Comparison of ENCODE assay signal across 15 mouse cellular contexts in genomic region chr11:72494046-72494988, GRCm38 (mm10). TPM values are rescaled to one million over a fixed set of nuclear protein-coding genes. Genes with fewer than 3 reads are reported as not detected.
DNase-seq lines count a peak whose midpoint lies in the region; ATAC-seq and TF ChIP-seq lines count a peak whose summit lies in the region.
"Had no signal": no experiment of that assay in that cellular context is flagged by ENCODE, and none has a peak within 500 bp of the region (broad histone marks: within the 10 kb centered on the region; RNA-seq: fewer than 3 reads in every experiment).

No protein-coding gene starts in this region.

- in situ Hi-C loops in ES-E14 (cut with MboI; ENCODE audit: low sequenced_read_pairs in 2 of 2, unreplicated experiment in 2 of 2): no loop called here

- peak; percentile 27 for ATAC-seq in megakaryocyte progenitor cell, adult 5-6 weeks (replicated peaks; ENCODE audit: poor library complexity)
- ATAC-seq in liver, postnatal 0 days: no peak
- ATAC-seq in cerebellum, adult (ENCODE audit: insufficient number of reproducible peaks, low FRiP score, low TSS enrichment): no peak
- no peak for ATAC-seq in erythroid progenitor cell, adult 5-6 weeks (replicated peaks; ENCODE audit: low FRiP score, poor library complexity, severe bottlenecking)

- H3K4me1 ChIP-seq in ES-E14 (ENCODE audit: control insufficient read depth in 2 of 2, insufficient read depth in 2 of 2, low read length in 2 of 2, poor library complexity in 1 of 2): peaks cover 0 to 3% of the 10 kb centered on the region in 2 experiments; a peak in 1 of 4 replicates
- peaks cover 11% of the 10 kb centered on the region for H3K4me1 ChIP-seq in liver, postnatal 0 days (ENCODE audit: insufficient read depth)

- peak; percentile 36 to 75 for DNase-seq in layer of hippocampus, adult 18-20 months (ENCODE audit: low spot score in 2 of 2)
- DNase-seq in layer of hippocampus, adult 11-12 months (ENCODE audit: low spot score): no peak
- DNase-seq in ES-E14 (ENCODE audit: low read depth, low spot score): peak; percentile 48
- peak; percentile 74 for DNase-seq in embryo, embryonic 11 days
- no peak for DNase-seq in liver, postnatal 0 days
- DNase-seq: cerebellum, postnatal 25 days; gastrocnemius, postnatal 14 days; heart, postnatal 4 days; layer of hippocampus, adult 9-11 months had no signal

- no peak overlapping the region for H3K4me2 ChIP-seq in liver, postnatal 0 days (ENCODE audit: low read depth, low read length)
- H3K4me2 ChIP-seq: neural tube, embryonic 13.5 days had no signal

- no peak for TF ChIP-seq EP300 in liver, postnatal 0 days (IDR thresholded peaks at IDR 0.05; ENCODE audit: low read depth)

- H3K9ac ChIP-seq in ES-E14 (ENCODE audit: insufficient read depth, low read depth, low read length, poor library complexity, severe bottlenecking): no peak overlapping the region
- H3K9ac ChIP-seq in liver, postnatal 0 days (replicated peaks): no peak overlapping the region
- H3K9ac ChIP-seq: neural tube, embryonic 13.5 days had no signal

- H3K36me3 ChIP-seq in ES-E14 (ENCODE audit: control insufficient read depth, insufficient read depth, low read length, poor library complexity, severe bottlenecking): no peaks in the 10 kb centered on the region
- H3K36me3 ChIP-seq in liver, postnatal 0 days (replicated peaks; ENCODE audit: insufficient read depth, low read length): no peaks in the 10 kb centered on the region
- H3K36me3 ChIP-seq: neural tube, embryonic 13.5 days had no signal

- H3K4me3 ChIP-seq in ES-E14 (ENCODE audit: insufficient read depth in 1 of 2, low read depth in 1 of 2, low read length in 2 of 2, poor library complexity in 1 of 2, severe bottlenecking in 1 of 2): no peak overlapping the region
- H3K4me3 ChIP-seq in liver, postnatal 0 days (ENCODE audit: low read depth, low read length): no peak overlapping the region
- H3K4me3 ChIP-seq: neural tube, embryonic 13.5 days had no signal

- H3K27me3 ChIP-seq in liver, postnatal 0 days (ENCODE audit: insufficient read depth, low read length): peaks cover 14% of the 10 kb centered on the region; the same call in 1 of the 2 replicates
- H3K27me3 ChIP-seq: neural tube, embryonic 13.5 days had no signal

- no peak overlapping the region for H3K27ac ChIP-seq in ES-E14 (ENCODE audit: insufficient read depth, low read depth, low read length, poor library complexity, severe bottlenecking)
- H3K27ac ChIP-seq in liver, postnatal 0 days (ENCODE audit: low read depth): no peak overlapping the region
- H3K27ac ChIP-seq: macrophage; neural tube, embryonic 13.5 days had no signal

- TF ChIP-seq CTCF in liver, postnatal 0 days (IDR thresholded peaks at IDR 0.05; ENCODE audit: low read depth): no peak

- WGBS in liver, postnatal 0 days (ENCODE audit: insufficient replicate concordance): 39% methylated on average over 8 of the region's 8 CpGs

- no peaks in the 10 kb centered on the region for H3K9me3 ChIP-seq in ES-E14 (ENCODE audit: control insufficient read depth, insufficient read depth, low read depth, low read length)
- H3K9me3 ChIP-seq in liver, postnatal 0 days (ENCODE audit: low read length): no peaks in the 10 kb centered on the region
- H3K9me3 ChIP-seq: neural tube, embryonic 13.5 days had no signal

TF ChIP-seq in ES-E14, 5 proteins besides CTCF, POLR2A, EP300 and RAD21:
- TF ChIP-seq ZC3H11A (IDR thresholded peaks at IDR 0.05; ENCODE audit: borderline replicate concordance, low read depth, low read length) (no peak), CHD2 (IDR thresholded peaks at IDR 0.05; ENCODE audit: low read depth, low read length) (no peak), ZNF384 (IDR thresholded peaks at IDR 0.05; ENCODE audit: low read depth, low read length) (no peak), MAFK (IDR thresholded peaks at IDR 0.05; ENCODE audit: insufficient read depth, low read depth, low read length) (no peak), HCFC1 (IDR thresholded peaks at IDR 0.05; ENCODE audit: borderline replicate concordance, insufficient read depth, low read length) (no peak)
TF ChIP-seq in ES-E14: peak in this region for 0.

RNA-seq across cellular contexts. Expression of gene Spns2, which starts 4.6 kb away (rescaled TPM):
- 100 to 1,000 TPM in 1 of 2 experiments, 10 to 100 TPM in 1; 95.6 to 103 TPM for total RNA-seq in layer of hippocampus, adult 18-20 months (2021)
- 2.4 and 3.3 TPM in 2 replicates for total RNA-seq in ES-E14 (2012; rRNA removed)
- total RNA-seq in megakaryocyte progenitor cell, adult 5-6 weeks (2015): 18.0 and 25.8 TPM in 2 replicates
- 8.8 and 13.0 TPM in 2 replicates for total RNA-seq in megakaryocyte progenitor cell, adult 5-6 weeks (2017)
- polyA plus RNA-seq in liver, postnatal 0 days (2015; fragmentation: Nextera tagmentation; extraction: Ambion mirVana): 4.1 and 4.9 TPM in 2 replicates
- 0.72 and 5.0 TPM in 2 replicates for total RNA-seq in erythroid progenitor cell, adult 5-6 weeks (2015; ENCODE audit: low replicate concordance)
- 0.77 TPM in 1 of 2 replicates, not detected in the other for total RNA-seq in erythroid progenitor cell, adult 5-6 weeks (2017; ENCODE audit: low replicate concordance)
- polyA plus RNA-seq: macrophage had no signal

RNA-seq across cellular contexts. Expression of gene Mybbp1a, which starts 53.2 kb away (rescaled TPM):
- total RNA-seq in layer of hippocampus, adult 18-20 months (2021): 10 to 100 TPM; 54.6 to 56.8 TPM
- 278 and 286 TPM in 2 replicates for total RNA-seq in ES-E14 (2012; rRNA removed)
- 255 and 264 TPM in 2 replicates for total RNA-seq in megakaryocyte progenitor cell, adult 5-6 weeks (2015)
- 148 and 164 TPM in 2 replicates for total RNA-seq in megakaryocyte progenitor cell, adult 5-6 weeks (2017)
- 40.2 and 44.5 TPM in 2 replicates for polyA plus RNA-seq in liver, postnatal 0 days (2015; fragmentation: Nextera tagmentation; extraction: Ambion mirVana)
- total RNA-seq in erythroid progenitor cell, adult 5-6 weeks (2015; ENCODE audit: low replicate concordance): 37.5 and 82.2 TPM in 2 replicates
- 4.8 and 7.6 TPM in 2 replicates for total RNA-seq in erythroid progenitor cell, adult 5-6 weeks (2017; ENCODE audit: low replicate concordance)

RNA-seq across cellular contexts. Expression of gene Spns3, which starts 56.0 kb away (rescaled TPM):
- under 1 TPM; 0.25 to 0.27 TPM for total RNA-seq in layer of hippocampus, adult 18-20 months (2021)
- total RNA-seq in ES-E14 (2012; rRNA removed): 0.32 and 1.9 TPM in 2 replicates
- 19.4 and 20.5 TPM in 2 replicates for total RNA-seq in megakaryocyte progenitor cell, adult 5-6 weeks (2015)
- total RNA-seq in megakaryocyte progenitor cell, adult 5-6 weeks (2017): 20.2 and 27.3 TPM in 2 replicates
- polyA plus RNA-seq in liver, postnatal 0 days (2015; fragmentation: Nextera tagmentation; extraction: Ambion mirVana): 1.8 and 1.9 TPM in 2 replicates
- total RNA-seq in erythroid progenitor cell, adult 5-6 weeks (2015; ENCODE audit: low replicate concordance): 1.4 and 6.7 TPM in 2 replicates
- total RNA-seq in erythroid progenitor cell, adult 5-6 weeks (2017; ENCODE audit: low replicate concordance): 0.39 and 0.76 TPM in 2 replicates
- polyA plus RNA-seq: forebrain, embryonic 11.5 days; macrophage had no signal

RNA-seq across cellular contexts. Expression of gene Ggt6, which starts 59.0 kb away (rescaled TPM):
- under 1 TPM in 1 of 2 experiments, not detected in 1; 0.25 TPM for total RNA-seq in layer of hippocampus, adult 18-20 months (2021)
- total RNA-seq in ES-E14 (2012; rRNA removed): 0.98 and 1.4 TPM in 2 replicates
- total RNA-seq in megakaryocyte progenitor cell, adult 5-6 weeks (2015): not detected in 2 replicates
- total RNA-seq in megakaryocyte progenitor cell, adult 5-6 weeks (2017): not detected in 2 replicates
- polyA plus RNA-seq in liver, postnatal 0 days (2015; fragmentation: Nextera tagmentation; extraction: Ambion mirVana): 0.79 and 1.2 TPM in 2 replicates
- not detected in 2 replicates for total RNA-seq in erythroid progenitor cell, adult 5-6 weeks (2015; ENCODE audit: low replicate concordance)
- total RNA-seq in erythroid progenitor cell, adult 5-6 weeks (2017; ENCODE audit: low replicate concordance): not detected in 2 replicates
- total RNA-seq: heart, postnatal 4 days had no signal
- polyA plus RNA-seq: forebrain, embryonic 11.5 days; macrophage; neural tube, embryonic 13.5 days had no signal

Comparison
In these comparisons a context has a peak if more than half of its experiments do, and no peak if none do; other contexts are left out.
1. DNase-seq: peak in layer of hippocampus, adult 18-20 months (2 of 2), ES-E14 (single experiment) and embryo, embryonic 11 days (single experiment); none in layer of hippocampus, adult 11-12 months (single experiment) and liver, postnatal 0 days (single experiment).